Mouse (Mus musculus) splenic B cell, adult 2 months (primary cell): ENCODE measurements around the gene Tssk4.

Source experiments
- DNase-seq: peaks from one replicate; pipeline ENCODE4 v3.0.0-alpha.2; 2011; ENCODE audit warnings: low read depth, low spot score
- H3K27me3 ChIP-seq: 2 replicates; pipeline ENCODE4 v1.6.1; 2012; ENCODE audit warnings: mild to moderate bottlenecking, low read length, moderate library complexity, mixed read lengths; ENCODE audit not compliant: control insufficient read depth, poor library complexity, insufficient read depth, severe bottlenecking
- H3K36me3 ChIP-seq: 2 replicates; pipeline ENCODE4 v1.6.1; 2012; ENCODE audit warnings: mild to moderate bottlenecking, low read length, moderate library complexity, mixed read lengths; ENCODE audit not compliant: control insufficient read depth, poor library complexity, insufficient read depth, severe bottlenecking

Tssk4 gene

DNA sequence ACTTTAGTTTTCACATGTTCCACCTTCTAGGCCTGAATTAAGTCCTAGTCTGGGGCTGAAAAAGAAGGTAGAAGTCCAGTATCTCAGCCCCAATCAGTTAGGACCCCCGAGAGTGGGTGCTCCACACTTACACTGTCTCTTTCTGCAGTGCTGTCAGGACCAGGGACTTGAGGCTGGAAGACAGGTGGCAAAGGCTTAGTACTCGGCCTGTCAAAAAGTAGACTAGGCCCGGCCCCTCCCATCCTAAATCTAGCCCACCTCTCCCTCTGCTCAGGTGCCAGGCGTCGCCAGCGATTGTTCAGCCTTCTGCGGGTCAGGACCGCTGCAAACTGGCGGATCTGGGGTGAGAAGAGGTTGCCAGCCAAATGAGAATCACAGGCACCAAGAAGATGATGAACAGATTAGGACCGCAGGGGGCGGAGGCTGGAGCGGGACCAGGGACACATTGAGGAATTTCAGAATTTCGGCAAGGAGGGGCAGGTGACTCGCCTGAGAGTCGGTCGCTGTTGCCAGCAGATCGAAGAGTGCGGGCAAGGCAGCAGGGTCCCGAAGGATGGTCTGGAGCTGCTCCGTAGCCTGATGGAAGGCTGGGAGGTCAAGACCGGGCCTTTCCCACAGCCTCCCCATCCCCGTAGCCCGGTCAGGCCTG lies 15.0 kb upstream of the Tssk4 start:
- no peak for DNase-seq
- Histone ChIP-seq H3K36me3 (peaks cover 4% of the 10 kb centered on the region; the same call in 1 of the 2 replicates), H3K27me3 (no peaks in the 10 kb centered on the region)

GRCm38 (mm10) chr14:55635523-55636007 lies 14.4 kb upstream of the Tssk4 start, which contains the start of gene Ipo4:
TSS of gene Ipo4 (minus strand) at chr14:55635957.
- H3K36me3 ChIP-seq, result peaks cover 4% of the 10 kb centered on the region; the same call in 1 of the 2 replicates
- no peaks in the 10 kb centered on the region for H3K27me3 ChIP-seq
- DNase-seq, result peak; percentile 86

GRCm38 (mm10) chr14:55637795-55638194 lies 12.2 kb upstream of the Tssk4 start, which contains the start of gene Gm49378:
TSS of gene Gm49378 (minus strand) at chr14:55637895.
- peaks cover 8% of the 10 kb centered on the region; the same call in 1 of the 2 replicates for H3K36me3 ChIP-seq
- no peaks in the 10 kb centered on the region for H3K27me3 ChIP-seq
- no peak for DNase-seq

GRCm38 (mm10) chr14:55640816-55641215 lies 9.2 kb upstream of the Tssk4 start:
- peaks cover 8% of the 10 kb centered on the region; the same call in 1 of the 2 replicates for H3K36me3 ChIP-seq
- no peaks in the 10 kb centered on the region for H3K27me3 ChIP-seq
- no peak for DNase-seq

DNA sequence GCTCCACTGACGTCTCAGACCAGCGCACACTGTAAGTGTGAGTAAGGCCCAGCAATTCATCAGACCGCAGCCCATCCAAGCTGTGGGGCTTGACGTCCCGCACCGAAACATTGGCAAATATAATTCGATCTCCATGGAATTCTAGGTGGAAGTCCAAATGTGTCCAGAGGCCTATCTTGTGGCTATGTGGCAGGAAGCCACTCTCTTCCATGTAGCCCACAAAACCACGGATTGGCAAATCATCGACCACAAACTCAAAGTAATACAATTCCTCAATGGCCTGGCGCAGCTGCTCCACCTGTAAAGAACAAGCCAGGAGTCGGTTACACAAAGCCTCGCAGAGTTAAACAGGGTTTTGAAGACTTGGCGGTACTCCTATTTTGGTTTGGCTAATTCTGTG lies 8.7 kb upstream of the Tssk4 start:
- H3K27me3 ChIP-seq, result no peaks in the 10 kb centered on the region
- DNase-seq, result no peak
- H3K36me3 ChIP-seq, result peaks cover 8% of the 10 kb centered on the region; the same call in 1 of the 2 replicates

DNA sequence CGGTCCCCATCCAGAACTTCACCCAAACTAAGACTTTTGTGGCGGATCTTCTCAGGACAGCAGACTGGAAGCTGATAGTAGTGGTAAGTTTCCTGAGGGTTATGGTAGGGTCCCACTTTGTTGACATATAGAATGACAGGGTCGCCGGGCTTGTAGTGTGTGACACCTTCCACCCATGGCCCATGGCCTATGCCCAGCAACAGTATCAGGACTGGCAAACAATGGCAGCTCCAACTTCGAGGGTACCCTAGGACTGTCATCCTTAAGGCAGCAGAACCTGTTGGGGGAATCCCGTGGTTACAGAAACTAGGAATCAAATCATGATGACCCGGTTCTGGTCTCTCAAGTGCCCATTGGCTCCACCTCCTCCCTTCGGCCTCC lies 7.3 kb upstream of the Tssk4 start:
- Histone ChIP-seq H3K27me3 (no peaks in the 10 kb centered on the region), H3K36me3 (peaks cover 8% of the 10 kb centered on the region; the same call in 1 of the 2 replicates)
- DNase-seq, result no peak

GRCm38 (mm10) chr14:55643060-55643907 lies 6.7 kb upstream of the Tssk4 start, which contains the start of gene Tm9sf1:
TSS of gene Tm9sf1 (minus strand) at chr14:55643806.
- H3K36me3 ChIP-seq, result peaks cover 6% of the 10 kb centered on the region; the same call in 1 of the 2 replicates
- peak; percentile 79 for DNase-seq

GRCm38 (mm10) chr14:55644261-55644888 lies 5.6 kb upstream of the Tssk4 start:
- H3K27me3 ChIP-seq, result no peaks in the 10 kb centered on the region
- DNase-seq, result peak; percentile 23
- H3K36me3 ChIP-seq, result peaks cover 4% of the 10 kb centered on the region; the same call in 1 of the 2 replicates

More at GRCm38 (mm10) chr14:55643060-55643907, 6.7 kb upstream of the Tssk4 start, which contains the start of gene Tm9sf1:
- H3K27me3 ChIP-seq, result no peaks in the 10 kb centered on the region

DNA sequence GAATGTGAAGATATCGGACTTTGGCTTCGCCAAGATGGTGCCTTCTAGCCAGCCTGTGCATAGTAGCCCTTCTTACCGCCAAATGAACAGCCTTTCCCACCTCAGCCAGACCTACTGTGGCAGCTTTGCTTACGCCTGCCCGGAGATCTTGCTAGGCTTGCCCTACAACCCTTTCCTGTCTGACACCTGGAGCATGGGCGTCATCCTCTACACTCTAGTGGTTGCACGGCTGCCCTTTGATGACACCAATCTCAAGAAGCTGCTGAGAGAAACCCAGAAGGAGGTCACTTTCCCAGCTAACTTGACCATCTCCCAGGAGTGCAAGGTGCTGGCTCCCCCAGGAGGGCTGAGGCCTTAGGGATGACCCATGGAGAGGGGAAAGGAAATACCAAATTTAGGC lies 1.5 kb downstream of the Tssk4 start:
- DNase-seq, result no peak
- Histone ChIP-seq H3K36me3 (no peaks in the 10 kb centered on the region), H3K27me3 (no peaks in the 10 kb centered on the region)

DNA sequence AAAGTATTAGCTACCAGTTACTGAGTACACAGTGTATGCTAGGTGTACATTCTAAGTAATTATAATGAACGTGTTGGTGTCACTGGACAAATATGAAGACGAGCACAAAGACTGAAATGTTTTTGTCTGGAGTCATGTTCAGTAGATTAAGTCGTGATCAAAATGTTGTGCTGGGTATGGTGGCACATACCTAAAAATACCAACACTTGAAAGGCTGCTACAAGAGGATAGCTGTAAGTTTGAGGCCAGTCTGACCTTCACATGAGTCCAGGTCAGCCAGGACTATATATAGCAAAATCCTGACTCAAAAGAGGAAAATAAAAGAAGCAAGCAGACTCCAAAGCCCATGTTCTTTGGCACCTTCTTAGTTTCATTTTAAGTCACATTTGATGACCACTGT lies 7.0 kb downstream of the Tssk4 start:
- DNase-seq, result no peak
- Histone ChIP-seq H3K36me3 (peaks cover 3% of the 10 kb centered on the region), H3K27me3 (no peaks in the 10 kb centered on the region)

DNA sequence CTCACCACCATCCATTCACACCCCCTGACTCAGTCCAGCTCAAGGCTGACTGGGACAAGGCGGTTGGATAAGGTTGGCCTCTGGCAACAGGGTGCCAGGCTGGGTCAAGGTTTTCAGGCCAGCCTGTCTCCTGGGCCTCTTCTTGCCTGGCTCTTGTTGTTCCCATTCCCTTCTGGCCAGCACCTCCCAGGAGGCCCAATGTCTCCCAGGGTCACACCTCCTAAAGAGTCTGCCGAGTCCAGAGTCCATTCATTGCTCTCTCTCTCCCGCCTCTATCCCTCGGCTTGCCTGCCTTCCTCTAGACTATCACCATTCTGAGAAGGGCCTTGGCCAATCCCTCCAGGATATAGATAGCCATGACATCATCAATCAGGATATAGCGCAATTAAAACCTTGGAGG lies 8.0 kb downstream of the Tssk4 start:
- Histone ChIP-seq H3K36me3 (peaks cover 6% of the 10 kb centered on the region), H3K27me3 (no peaks in the 10 kb centered on the region)
- no peak for DNase-seq

- Histone ChIP-seq H3K27me3 (no peaks in the 10 kb centered on the region), H3K36me3 (peaks cover 6% of the 10 kb centered on the region)
- DNase-seq, result peak; percentile 87
Measured at GRCm38 (mm10) chr14:55659960-55660573, 10.1 kb downstream of the Tssk4 start, which contains the start of gene Mdp1. TSS of gene Mdp1 (minus strand) at chr14:55660508.

- DNase-seq, result no peak
- Histone ChIP-seq H3K36me3 (peaks cover 6% of the 10 kb centered on the region), H3K27me3 (no peaks in the 10 kb centered on the region)
Measured at GRCm38 (mm10) chr14:55660636-55661035, 10.7 kb downstream of the Tssk4 start.

GRCm38 (mm10) chr14:55671486-55671832 lies 21.5 kb downstream of the Tssk4 start:
- DNase-seq, result no peak
- no peaks in the 10 kb centered on the region for H3K27me3 ChIP-seq
- no peaks in the 10 kb centered on the region; the same call in 1 of the 2 replicates for H3K36me3 ChIP-seq
